Mouse (Mus musculus): Measurements from ENCODE around the gene Zbtb22. TPM values are rescaled to one million over a fixed set of nuclear protein-coding genes. Genes with fewer than 3 reads are reported as not detected.

The Zbtb22 gene
- polyA plus RNA-seq, 1 experiment from 2014 or later: 11.1 TPM

- ATAC-seq (ENCODE audit: low FRiP score, low TSS enrichment): no peak
- 74% methylated on average over 17 of the region's 17 CpGs for WGBS
- H3K4me3 ChIP-seq (ENCODE audit: low read length): no peak overlapping the region
Observed at GRCm38 (mm10) chr17:33926207-33926932, 10.7 kb downstream of the Zbtb22 start.

GRCm38 (mm10) chr17:33928251-33928947 is 12.7 kb downstream of the Zbtb22 start:
- no peaks in the 10 kb centered on the region for H3K27me3 ChIP-seq (ENCODE audit: control insufficient read depth, insufficient read depth, low read length)
- no peak overlapping the region for H3K27ac ChIP-seq (ENCODE audit: low read depth, low read length)
- peak overlapping the region; percentile 84; the same call in 1 of the 2 replicates for H3K9ac ChIP-seq (ENCODE audit: low read depth, low read length)
- WGBS: 62% methylated on average over 21 of the region's 21 CpGs
- H3K9me3 ChIP-seq (ENCODE audit: control insufficient read depth, low read length): no peaks in the 10 kb centered on the region
- H3K4me1 ChIP-seq (ENCODE audit: control insufficient read depth, insufficient read depth, low read length): peaks cover 12% of the 10 kb centered on the region; the same call in 1 of the 2 replicates
- peak overlapping the region; percentile 84 for H3K4me3 ChIP-seq (ENCODE audit: low read length)
- peak overlapping the region; percentile 100 for H3K4me2 ChIP-seq (replicated peaks; ENCODE audit: low read depth, low read length)
- no peak for ATAC-seq (ENCODE audit: low FRiP score, low TSS enrichment)
- peaks cover 8% of the 10 kb centered on the region; the same call in 1 of the 2 replicates for H3K36me3 ChIP-seq (ENCODE audit: control insufficient read depth, insufficient read depth, low read length)

More at GRCm38 (mm10) chr17:33926207-33926932, 10.7 kb downstream of the Zbtb22 start:
- no peaks in the 10 kb centered on the region for H3K9me3 ChIP-seq (ENCODE audit: control insufficient read depth, low read length)
- H3K9ac ChIP-seq (ENCODE audit: low read depth, low read length): no peak overlapping the region
- no peak overlapping the region for H3K4me2 ChIP-seq (replicated peaks; ENCODE audit: low read depth, low read length)
- no peaks in the 10 kb centered on the region for H3K27me3 ChIP-seq (ENCODE audit: control insufficient read depth, insufficient read depth, low read length)
- peaks cover 5% of the 10 kb centered on the region; the same call in 1 of the 2 replicates for H3K36me3 ChIP-seq (ENCODE audit: control insufficient read depth, insufficient read depth, low read length)
- no peak overlapping the region for H3K27ac ChIP-seq (ENCODE audit: low read depth, low read length)
- H3K4me1 ChIP-seq (ENCODE audit: control insufficient read depth, insufficient read depth, low read length): peaks cover 12% of the 10 kb centered on the region; the same call in 1 of the 2 replicates

GRCm38 (mm10) chr17:33929371-33930279 is 13.9 kb downstream of the Zbtb22 start, which contains the start of gene Rgl2:
Gene Rgl2 (plus strand): TSS chr17:33929543.
- Histone ChIP-seq H3K4me3 (ENCODE audit: low read length) (peak within 1 kb of the TSS; percentile 84), H3K27ac (ENCODE audit: low read depth, low read length) (peak within 1 kb of the TSS; percentile 93), H3K27me3 (ENCODE audit: control insufficient read depth, insufficient read depth, low read length) (no peaks in the 10 kb centered on the region), H3K36me3 (ENCODE audit: control insufficient read depth, insufficient read depth, low read length) (peaks cover 12% of the 10 kb centered on the region; the same call in 1 of the 2 replicates), H3K9me3 (ENCODE audit: control insufficient read depth, low read length) (no peaks in the 10 kb centered on the region), H3K4me1 (ENCODE audit: control insufficient read depth, insufficient read depth, low read length) (peaks cover 12% of the 10 kb centered on the region; the same call in 1 of the 2 replicates), H3K9ac (ENCODE audit: low read depth, low read length) (peak within 1 kb of the TSS; percentile 84), H3K4me2 (replicated peaks; ENCODE audit: low read depth, low read length) (peak within 1 kb of the TSS; percentile 100)
- ATAC-seq (ENCODE audit: low FRiP score, low TSS enrichment): peak; percentile 86
- under 1% methylated on average over 55 of the region's 80 CpGs for WGBS

- Histone ChIP-seq H3K27me3 (ENCODE audit: control insufficient read depth, insufficient read depth, low read length) (no peaks in the 10 kb centered on the region), H3K9ac (ENCODE audit: low read depth, low read length) (peak overlapping the region; percentile 84), H3K27ac (ENCODE audit: low read depth, low read length) (peak overlapping the region; percentile 93; the same call in 1 of the 2 replicates), H3K36me3 (ENCODE audit: control insufficient read depth, insufficient read depth, low read length) (peaks cover 16% of the 10 kb centered on the region; the same call in 1 of the 2 replicates), H3K4me2 (replicated peaks; ENCODE audit: low read depth, low read length) (peak overlapping the region; percentile 100), H3K4me3 (ENCODE audit: low read length) (peak overlapping the region; percentile 84), H3K9me3 (ENCODE audit: control insufficient read depth, low read length) (no peaks in the 10 kb centered on the region), H3K4me1 (ENCODE audit: control insufficient read depth, insufficient read depth, low read length) (peaks cover 12% of the 10 kb centered on the region; the same call in 1 of the 2 replicates)
- under 1% methylated on average over 39 of the region's 45 CpGs for WGBS
- 0 out of 2 replicates have a peak, but pooled peaks have one; percentile 8 for ATAC-seq (ENCODE audit: low FRiP score, low TSS enrichment)
Observed at GRCm38 (mm10) chr17:33930280-33931158, 14.8 kb downstream of the Zbtb22 start.

- ATAC-seq (ENCODE audit: low FRiP score, low TSS enrichment): 0 out of 2 replicates have a peak, but pooled peaks have one; percentile 1
- H3K4me1 ChIP-seq (ENCODE audit: control insufficient read depth, insufficient read depth, low read length): peaks cover 12% of the 10 kb centered on the region; the same call in 1 of the 2 replicates
- no peak overlapping the region for H3K27ac ChIP-seq (ENCODE audit: low read depth, low read length)
- WGBS: 42% methylated on average over 18 of the region's 18 CpGs
- peak overlapping the region; percentile 84 for H3K4me3 ChIP-seq (ENCODE audit: low read length)
- no peaks in the 10 kb centered on the region for H3K27me3 ChIP-seq (ENCODE audit: control insufficient read depth, insufficient read depth, low read length)
- H3K4me2 ChIP-seq (replicated peaks; ENCODE audit: low read depth, low read length): peak overlapping the region; percentile 100
- peaks cover 18% of the 10 kb centered on the region; the same call in 1 of the 2 replicates for H3K36me3 ChIP-seq (ENCODE audit: control insufficient read depth, insufficient read depth, low read length)
- no peaks in the 10 kb centered on the region for H3K9me3 ChIP-seq (ENCODE audit: control insufficient read depth, low read length)
- peak overlapping the region; percentile 84 for H3K9ac ChIP-seq (ENCODE audit: low read depth, low read length)
Observed at GRCm38 (mm10) chr17:33931159-33931866, 15.6 kb downstream of the Zbtb22 start.

- Histone ChIP-seq H3K9ac (ENCODE audit: low read depth, low read length) (no peak overlapping the region), H3K4me3 (ENCODE audit: low read length) (no peak overlapping the region), H3K27ac (ENCODE audit: low read depth, low read length) (no peak overlapping the region), H3K27me3 (ENCODE audit: control insufficient read depth, insufficient read depth, low read length) (no peaks in the 10 kb centered on the region), H3K9me3 (ENCODE audit: control insufficient read depth, low read length) (no peaks in the 10 kb centered on the region), H3K36me3 (ENCODE audit: control insufficient read depth, insufficient read depth, low read length) (peaks cover 21% of the 10 kb centered on the region; the same call in 1 of the 2 replicates), H3K4me1 (ENCODE audit: control insufficient read depth, insufficient read depth, low read length) (peaks cover 12% of the 10 kb centered on the region; the same call in 1 of the 2 replicates), H3K4me2 (replicated peaks; ENCODE audit: low read depth, low read length) (no peak overlapping the region)
- ATAC-seq (ENCODE audit: low FRiP score, low TSS enrichment): no peak
- WGBS: 91% methylated on average over 11 of the region's 11 CpGs
Observed at GRCm38 (mm10) chr17:33931947-33932346, 16.2 kb downstream of the Zbtb22 start.

- WGBS: 89% methylated on average over 14 of the region's 14 CpGs
- Histone ChIP-seq H3K27ac (ENCODE audit: low read depth, low read length) (no peak overlapping the region), H3K4me2 (replicated peaks; ENCODE audit: low read depth, low read length) (no peak overlapping the region), H3K27me3 (ENCODE audit: control insufficient read depth, insufficient read depth, low read length) (no peaks in the 10 kb centered on the region), H3K4me3 (ENCODE audit: low read length) (no peak overlapping the region), H3K9me3 (ENCODE audit: control insufficient read depth, low read length) (no peaks in the 10 kb centered on the region), H3K36me3 (ENCODE audit: control insufficient read depth, insufficient read depth, low read length) (peaks cover 25% of the 10 kb centered on the region), H3K4me1 (ENCODE audit: control insufficient read depth, insufficient read depth, low read length) (peaks cover 12% of the 10 kb centered on the region; the same call in 1 of the 2 replicates), H3K9ac (ENCODE audit: low read depth, low read length) (no peak overlapping the region)
- ATAC-seq (ENCODE audit: low FRiP score, low TSS enrichment): no peak
Observed at GRCm38 (mm10) chr17:33932448-33932847, 16.7 kb downstream of the Zbtb22 start.
